Mouse (Mus musculus) liver, adult 2 months (tissue): ENCODE data around the gene Ubxn2a.

ENCODE experiments used
- CTCF ChIP-seq: fragments of 200-500 bp; IDR thresholded peaks from 2 replicates; pipeline ENCODE4 v1.5.1; 2011; ENCODE audit warnings: low read depth, low read length, control low read depth
- POLR2A ChIP-seq: fragments of 200-500 bp; IDR thresholded peaks from 2 replicates; pipeline ENCODE4 v1.6.1; 2011; ENCODE audit warnings: low read length, control low read depth; ENCODE audit not compliant: insufficient read depth; ENCODE audit errors: extremely low read depth

DNA sequence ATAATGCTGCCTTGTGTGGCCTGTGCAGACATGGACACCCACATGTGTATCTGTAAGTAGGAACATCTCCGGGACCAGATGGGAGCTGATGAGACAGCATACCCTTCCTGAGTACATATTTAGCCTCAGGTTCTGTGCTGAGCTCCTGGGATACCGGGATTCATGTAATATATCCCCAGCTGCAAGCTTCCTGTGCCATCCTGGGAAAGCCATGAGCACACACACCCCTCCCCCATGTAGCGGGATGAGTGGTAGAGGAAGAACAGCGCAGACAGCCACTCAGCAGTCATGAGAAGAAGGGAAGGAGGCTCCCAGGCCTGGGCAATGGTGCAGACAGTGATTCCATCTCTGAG is 43.2 kb downstream of the Ubxn2a start:
- TF ChIP-seq POLR2A (no peak), CTCF (no peak)
